Mouse (Mus musculus) hindbrain, embryonic 14.5 days (tissue): ENCODE data around the gene 6430548M08Rik. TPM values are rescaled to one million over a fixed set of nuclear protein-coding genes. Genes with fewer than 3 reads are reported as not detected.

Experiments used
- ATAC-seq: fragments of 200-750 bp; cut with Nextera tagmentation; 2 replicates; pipeline ENCODE4 v1.8.0; 2017; ENCODE audit warnings: moderate number of reproducible peaks, mild to moderate bottlenecking, moderate TSS enrichment, moderate library complexity; ENCODE audit not compliant: low FRiP score
- DNase-seq: peaks from one replicate; pipeline ENCODE4 v3.0.0-alpha.2; 2015; ENCODE audit warnings: low spot score
- H3K27ac ChIP-seq: fragments of 300-500 bp; sonication (generic); 2 replicates; pipeline ENCODE4 v1.5.1; 2014; ENCODE audit warnings: mild to moderate bottlenecking, moderate library complexity
- H3K27me3 ChIP-seq: fragments of 300-500 bp; sonication (generic); 2 replicates; pipeline ENCODE4 v1.6.1; 2014; ENCODE audit warnings: mild to moderate bottlenecking, low read length, mixed read lengths; ENCODE audit not compliant: control insufficient read depth, insufficient read depth
- H3K36me3 ChIP-seq: fragments of 300-500 bp; sonication (generic); replicated peaks from 2 replicates; pipeline ENCODE4 v1.6.1; 2014; ENCODE audit not compliant: control insufficient read depth, insufficient read depth
- H3K4me1 ChIP-seq: fragments of 300-500 bp; sonication (generic); replicated peaks from 2 replicates; pipeline ENCODE4 v1.6.1; 2014; ENCODE audit warnings: antibody characterized with exemption, low read length, mixed read lengths; ENCODE audit not compliant: control insufficient read depth, insufficient read depth
- H3K4me2 ChIP-seq: fragments of 300-500 bp; sonication (generic); replicated peaks from 2 replicates; pipeline ENCODE4 v1.6.1; 2014; ENCODE audit warnings: mild to moderate bottlenecking, moderate library complexity
- H3K4me3 ChIP-seq: fragments of 300-500 bp; sonication (generic); replicated peaks from 2 replicates; pipeline ENCODE4 v1.5.1; 2014; ENCODE audit warnings: mild to moderate bottlenecking, low read length
- H3K9ac ChIP-seq: fragments of 300-500 bp; sonication (generic); 2 replicates; pipeline ENCODE4 v1.6.1; 2014
- H3K9me3 ChIP-seq: fragments of 300-500 bp; sonication (generic); 2 replicates; pipeline ENCODE4 v1.6.1; 2016; ENCODE audit warnings: low read length; ENCODE audit not compliant: control insufficient read depth
- WGBS: fragments of 180-500 bp; shearing (Covaris S2); extraction: QIAGEN DNeasy Blood & Tissue Kit; methylation state at CpG from one replicate; pipeline ENCODE4 v1.1.7; 2014; 5-methylcytosine and 5-hydroxymethylcytosine counted together
- polyA plus RNA-seq: library from polyadenylated mRNA; unstranded; fragments of >200 nt; fragmentation: Nextera tagmentation; extraction: Ambion mirVana; gene quantifications from 2 replicates; pipeline ENCODE4 v1.2.1, GENCODE M21; 2014

The 6430548M08Rik gene
- polyA plus RNA-seq, 1 experiment from 2014 or later = 40.1 TPM

DNA sequence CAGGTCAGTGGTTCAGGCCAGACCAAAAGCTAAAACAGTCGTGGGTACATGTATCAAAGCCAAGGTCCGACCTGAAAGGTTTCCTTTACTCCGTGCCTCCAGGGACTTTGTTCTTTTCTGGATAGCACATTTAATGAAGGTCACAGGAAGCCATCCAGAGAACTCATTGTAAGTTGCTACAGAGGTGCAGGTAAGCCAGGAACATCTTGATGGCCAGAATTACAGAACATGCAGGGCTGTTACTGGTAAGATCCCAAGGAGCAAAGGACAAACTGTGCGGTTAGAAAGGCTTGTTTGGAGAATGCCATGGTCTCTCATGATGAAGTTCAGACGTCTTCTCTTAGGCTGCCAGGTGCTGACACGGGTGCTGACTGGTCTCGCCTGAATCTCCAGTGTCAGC, 2.6 kb downstream of the 6430548M08Rik start:
- Histone ChIP-seq H3K27me3 (peaks cover 10% of the 10 kb centered on the region), H3K4me3 (no peak overlapping the region), H3K4me2 (no peak overlapping the region), H3K27ac (no peak overlapping the region), H3K36me3 (no peaks in the 10 kb centered on the region), H3K9me3 (no peaks in the 10 kb centered on the region), H3K9ac (no peak overlapping the region), H3K4me1 (peaks cover 13% of the 10 kb centered on the region)
- ATAC-seq (no peak), DNase-seq (no peak)
- 78% methylated on average over 7 of the region's 7 CpGs for WGBS

- DNase-seq = no peak
- Histone ChIP-seq H3K27ac (no peak overlapping the region), H3K4me2 (no peak overlapping the region), H3K9me3 (no peaks in the 10 kb centered on the region), H3K36me3 (no peaks in the 10 kb centered on the region), H3K4me3 (no peak overlapping the region), H3K4me1 (peaks cover 8% of the 10 kb centered on the region), H3K27me3 (peaks cover 10% of the 10 kb centered on the region), H3K9ac (no peak overlapping the region)
- WGBS = 87% methylated on average over 9 of the region's 9 CpGs
- ATAC-seq = no peak
Observed at GRCm38 (mm10) chr8:120118162-120118561, 4.2 kb downstream of the 6430548M08Rik start.

DNA sequence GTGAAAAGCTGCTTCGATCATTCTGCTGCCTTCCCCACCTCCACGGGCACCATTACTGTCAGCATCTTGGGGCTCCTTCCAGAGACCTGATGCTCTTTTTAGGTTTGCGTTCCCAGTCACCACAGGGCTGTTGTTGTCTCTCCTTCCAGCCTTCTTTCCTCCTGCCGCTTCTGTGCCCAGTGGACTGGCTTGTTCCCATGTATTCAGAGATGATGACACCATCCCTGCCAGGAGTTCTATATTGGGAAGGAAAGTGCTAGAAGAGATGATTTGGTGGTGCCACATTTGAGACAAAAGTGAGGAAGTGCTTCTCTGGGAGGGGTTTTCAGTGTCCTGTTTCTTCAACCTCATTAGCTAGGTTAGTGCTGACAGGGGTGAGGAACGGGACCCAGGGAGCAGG, 4.9 kb downstream of the 6430548M08Rik start:
- Histone ChIP-seq H3K4me1 (0 out of 2 replicates have a peak, but pooled peaks cover 5% of the 10 kb centered on the region), H3K4me2 (no peak overlapping the region), H3K9me3 (no peaks in the 10 kb centered on the region), H3K4me3 (no peak overlapping the region), H3K27me3 (peaks cover 10% of the 10 kb centered on the region), H3K27ac (no peak overlapping the region), H3K9ac (no peak overlapping the region), H3K36me3 (no peaks in the 10 kb centered on the region)
- no peak for ATAC-seq
- WGBS = 87% methylated on average over 5 of the region's 5 CpGs
- no peak for DNase-seq

- Histone ChIP-seq H3K27me3 (peaks cover 10% of the 10 kb centered on the region), H3K4me2 (no peak overlapping the region), H3K4me1 (peaks cover 6% of the 10 kb centered on the region; the same call in 1 of the 2 replicates), H3K27ac (no peak overlapping the region), H3K36me3 (no peaks in the 10 kb centered on the region), H3K9ac (no peak overlapping the region), H3K4me3 (no peak overlapping the region), H3K9me3 (no peaks in the 10 kb centered on the region)
- DNase-seq (no peak), ATAC-seq (no peak)
- 80% methylated on average over 3 of the region's 3 CpGs for WGBS
Observed at GRCm38 (mm10) chr8:120119429-120119828, 5.5 kb downstream of the 6430548M08Rik start.

GRCm38 (mm10) chr8:120119931-120120330, 6.0 kb downstream of the 6430548M08Rik start:
- WGBS = 80% methylated on average over 6 of the region's 6 CpGs
- no peak overlapping the region for H3K27ac ChIP-seq

DNA sequence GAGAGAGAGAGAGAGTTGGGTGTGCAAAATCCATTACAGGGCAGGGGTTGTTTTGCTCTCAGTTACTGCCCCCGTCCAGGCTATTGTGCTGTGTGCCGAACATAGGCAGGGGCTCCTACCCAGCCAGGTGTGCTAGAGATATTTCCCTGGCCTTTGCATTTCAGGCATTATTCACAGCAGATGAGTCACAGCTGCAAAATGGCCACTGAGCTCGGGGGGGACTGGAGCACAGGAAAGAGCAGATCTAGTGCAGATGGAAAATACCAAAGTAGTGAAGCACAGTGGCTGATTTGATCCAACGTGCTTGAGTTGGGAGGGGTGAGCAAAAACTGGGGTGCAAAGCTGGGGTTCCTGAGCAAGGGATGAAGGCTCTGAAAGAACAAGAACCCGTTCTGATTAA, 7.0 kb downstream of the 6430548M08Rik start:
- Histone ChIP-seq H3K4me2 (no peak overlapping the region), H3K27ac (no peak overlapping the region), H3K36me3 (no peaks in the 10 kb centered on the region), H3K27me3 (peaks cover 2% of the 10 kb centered on the region), H3K9me3 (no peaks in the 10 kb centered on the region), H3K4me3 (no peak overlapping the region), H3K9ac (no peak overlapping the region), H3K4me1 (peaks cover 3% of the 10 kb centered on the region; the same call in 1 of the 2 replicates)
- no peak for ATAC-seq
- no peak for DNase-seq
- 73% methylated on average over 5 of the region's 5 CpGs for WGBS

More at GRCm38 (mm10) chr8:120119931-120120330, 6.0 kb downstream of the 6430548M08Rik start:
- Histone ChIP-seq H3K36me3 (no peaks in the 10 kb centered on the region), H3K27me3 (peaks cover 10% of the 10 kb centered on the region), H3K9me3 (no peaks in the 10 kb centered on the region), H3K9ac (no peak overlapping the region), H3K4me2 (no peak overlapping the region), H3K4me3 (no peak overlapping the region), H3K4me1 (peaks cover 4% of the 10 kb centered on the region; the same call in 1 of the 2 replicates)
- DNase-seq = no peak
- no peak for ATAC-seq

- Histone ChIP-seq H3K4me2 (no peak overlapping the region), H3K9me3 (no peaks in the 10 kb centered on the region), H3K27ac (peak overlapping the region; percentile 32; the same call in 1 of the 2 replicates), H3K4me3 (no peak overlapping the region), H3K36me3 (no peaks in the 10 kb centered on the region), H3K9ac (no peak overlapping the region), H3K27me3 (no peaks in the 10 kb centered on the region), H3K4me1 (peaks cover 14% of the 10 kb centered on the region; the same call in 1 of the 2 replicates)
- ATAC-seq (no peak), DNase-seq (no peak)
- WGBS = 61% methylated on average over 6 of the region's 6 CpGs
Observed at GRCm38 (mm10) chr8:120124261-120124660, 10.3 kb downstream of the 6430548M08Rik start.

DNA sequence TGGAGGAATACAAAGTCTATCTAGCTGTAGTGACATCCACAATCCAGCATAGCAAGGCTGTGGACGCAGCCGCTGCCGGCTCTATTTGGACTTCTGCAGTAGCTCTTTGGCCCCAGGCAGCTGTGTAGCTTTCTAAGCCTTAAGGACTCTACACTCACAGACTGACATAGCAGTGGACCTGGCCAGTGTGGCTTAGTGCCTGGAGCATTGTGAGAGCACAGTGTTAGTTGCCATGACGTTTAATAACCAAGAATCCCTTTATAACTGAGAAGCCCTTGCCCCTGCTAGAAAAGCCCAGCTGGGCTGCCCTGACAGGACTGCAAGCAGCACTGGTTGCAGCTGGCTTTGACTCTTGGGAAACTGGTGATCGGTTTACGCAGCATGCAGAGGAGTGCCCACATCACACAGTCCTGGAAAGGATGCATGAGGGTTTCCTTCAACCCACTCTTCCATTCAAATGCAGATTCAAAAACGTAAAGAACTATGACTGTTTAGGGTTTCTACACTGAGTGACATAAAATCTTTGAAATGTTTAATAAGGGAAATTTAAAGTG, 11.0 kb downstream of the 6430548M08Rik start:
- peak; percentile 68 for ATAC-seq
- H3K36me3 ChIP-seq = no peaks in the 10 kb centered on the region
- DNase-seq = peak; percentile 52
- H3K9ac ChIP-seq = 0 out of 2 replicates have a peak overlapping the region, but pooled peaks have one; percentile 20
- peaks cover 14% of the 10 kb centered on the region; the same call in 1 of the 2 replicates for H3K4me1 ChIP-seq
- no peaks in the 10 kb centered on the region for H3K9me3 ChIP-seq
- H3K27ac ChIP-seq = peak overlapping the region; percentile 32; the same call in 1 of the 2 replicates
- no peaks in the 10 kb centered on the region for H3K27me3 ChIP-seq
- WGBS = 38% methylated on average over 7 of the region's 7 CpGs
- H3K4me3 ChIP-seq = no peak overlapping the region
- no peak overlapping the region for H3K4me2 ChIP-seq

DNA sequence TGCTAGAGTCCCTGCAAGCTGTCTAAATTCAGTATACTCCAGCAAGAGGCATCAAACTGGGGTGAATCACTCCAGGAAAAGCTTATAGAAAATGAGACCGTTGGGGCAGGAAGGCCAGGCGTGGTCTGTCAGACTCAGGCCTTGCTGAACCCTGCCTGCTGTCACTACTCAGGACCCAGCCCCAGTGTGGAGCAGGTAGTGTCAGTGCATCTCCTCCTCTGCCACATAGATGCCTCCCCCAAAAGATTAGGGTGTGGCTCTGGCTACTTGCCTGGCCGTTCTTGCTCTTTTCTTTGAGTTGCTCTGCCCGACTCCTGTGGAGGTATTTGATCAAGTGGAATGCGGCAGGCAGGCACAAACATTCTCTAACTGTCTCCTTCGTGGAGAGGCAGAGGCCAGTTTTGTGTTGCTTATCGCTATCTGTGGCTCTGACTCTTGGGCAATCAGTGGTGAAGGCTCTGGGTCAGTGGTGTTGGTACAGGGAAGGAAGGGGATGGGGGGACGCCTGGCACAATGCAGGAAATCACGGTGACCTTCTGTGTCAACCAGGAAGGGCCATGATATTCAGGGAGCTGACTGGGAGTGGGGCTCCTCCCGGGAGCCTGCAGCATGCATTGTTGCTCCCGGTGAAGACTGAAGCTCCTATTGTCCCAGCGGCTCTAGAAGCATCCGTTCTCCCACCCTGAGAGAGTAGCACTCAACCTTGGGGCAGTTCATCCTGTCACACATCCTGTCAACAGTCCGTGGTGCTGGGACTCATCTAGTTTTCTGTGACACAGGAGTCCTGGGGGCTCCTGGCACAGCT, 12.6 kb downstream of the 6430548M08Rik start:
- Histone ChIP-seq H3K27ac (peak overlapping the region; percentile 4; the same call in 1 of the 2 replicates), H3K4me1 (peaks cover 14% of the 10 kb centered on the region; the same call in 1 of the 2 replicates), H3K4me2 (no peak overlapping the region), H3K36me3 (no peaks in the 10 kb centered on the region), H3K27me3 (no peaks in the 10 kb centered on the region), H3K4me3 (no peak overlapping the region), H3K9ac (peak overlapping the region; percentile 16; the same call in 1 of the 2 replicates), H3K9me3 (no peaks in the 10 kb centered on the region)
- ATAC-seq (no peak), DNase-seq (no peak)
- 25% methylated on average over 14 of the region's 14 CpGs for WGBS
